Mouse (Mus musculus): ENCODE measurements around the gene Fam71b.

Fam71b gene

GRCm38 (mm10) chr11:46382466-46382865 is 13.9 kb upstream of the Fam71b start:
- no peak for DNase-seq (ENCODE audit: low read depth in 2 of 2, low spot score in 2 of 2)

- DNase-seq (ENCODE audit: low read depth in 2 of 2, low spot score in 2 of 2), result no peak
Measured at GRCm38 (mm10) chr11:46384925-46385324, 11.4 kb upstream of the Fam71b start.

GRCm38 (mm10) chr11:46386556-46386955 is 9.8 kb upstream of the Fam71b start:
- no peak for DNase-seq (ENCODE audit: low read depth in 2 of 2, low spot score in 2 of 2)

- DNase-seq (ENCODE audit: low read depth in 2 of 2, low spot score in 2 of 2), result no peak
Measured at GRCm38 (mm10) chr11:46387061-46387460, 9.3 kb upstream of the Fam71b start.

- peak in 1 of 2 experiments; percentile 23 for DNase-seq (ENCODE audit: low read depth in 2 of 2, low spot score in 2 of 2)
Measured at GRCm38 (mm10) chr11:46388438-46388837, 7.9 kb upstream of the Fam71b start.

GRCm38 (mm10) chr11:46389336-46390117 is 6.8 kb upstream of the Fam71b start, which contains the start of gene Itk:
Gene Itk (minus strand): TSS chr11:46389515.
- DNase-seq (ENCODE audit: low read depth in 2 of 2, low spot score in 2 of 2), result peak; percentile 85 to 87

- DNase-seq (ENCODE audit: low read depth in 2 of 2, low spot score in 2 of 2), result no peak
Measured at GRCm38 (mm10) chr11:46390621-46391020, 5.7 kb upstream of the Fam71b start.

GRCm38 (mm10) chr11:46392890-46393289 is 3.5 kb upstream of the Fam71b start:
- DNase-seq (ENCODE audit: low read depth in 2 of 2, low spot score in 2 of 2), result no peak

GRCm38 (mm10) chr11:46393413-46393812 is 2.9 kb upstream of the Fam71b start:
- no peak for DNase-seq (ENCODE audit: low read depth in 2 of 2, low spot score in 2 of 2)

GRCm38 (mm10) chr11:46395088-46395487 is 1.3 kb upstream of the Fam71b start:
- DNase-seq (ENCODE audit: low read depth in 2 of 2, low spot score in 2 of 2), result no peak

GRCm38 (mm10) chr11:46395698-46396097 is 661 bp upstream of the Fam71b start:
- DNase-seq (ENCODE audit: low read depth in 2 of 2, low spot score in 2 of 2), result no peak

- no peak for DNase-seq (ENCODE audit: low read depth in 2 of 2, low spot score in 2 of 2)
Measured at GRCm38 (mm10) chr11:46396860-46397179, 461 bp downstream of the Fam71b start.

- DNase-seq (ENCODE audit: low read depth in 2 of 2, low spot score in 2 of 2), result no peak
Measured at GRCm38 (mm10) chr11:46397900-46398299, 1.5 kb downstream of the Fam71b start.

- no peak for DNase-seq (ENCODE audit: low read depth in 2 of 2, low spot score in 2 of 2)
Measured at GRCm38 (mm10) chr11:46398473-46398872, 2.1 kb downstream of the Fam71b start.

- peak; percentile 70 to 73 for DNase-seq (ENCODE audit: low read depth in 2 of 2, low spot score in 2 of 2)
Measured at GRCm38 (mm10) chr11:46398933-46399383, 2.6 kb downstream of the Fam71b start.

- no peak for DNase-seq (ENCODE audit: low read depth in 2 of 2, low spot score in 2 of 2)
Measured at GRCm38 (mm10) chr11:46401555-46401954, 5.2 kb downstream of the Fam71b start.

- peak; percentile 61 for DNase-seq (ENCODE audit: low read depth in 2 of 2, low spot score in 2 of 2)
Measured at GRCm38 (mm10) chr11:46404986-46405385, 8.6 kb downstream of the Fam71b start.

GRCm38 (mm10) chr11:46406721-46407120 is 10.4 kb downstream of the Fam71b start:
- DNase-seq (ENCODE audit: low read depth in 2 of 2, low spot score in 2 of 2), result no peak

GRCm38 (mm10) chr11:46410018-46410563 is 13.7 kb downstream of the Fam71b start:
- no peak for DNase-seq (ENCODE audit: low read depth in 2 of 2, low spot score in 2 of 2)

GRCm38 (mm10) chr11:46418438-46418837 is 22.1 kb downstream of the Fam71b start:
- DNase-seq (ENCODE audit: low read depth in 2 of 2, low spot score in 2 of 2), result no peak

- no peak for DNase-seq (ENCODE audit: low read depth in 2 of 2, low spot score in 2 of 2)
Measured at GRCm38 (mm10) chr11:46418860-46419259, 22.5 kb downstream of the Fam71b start.

GRCm38 (mm10) chr11:46421086-46421888 is 24.9 kb downstream of the Fam71b start:
- peak; percentile 34 to 49 for DNase-seq (ENCODE audit: low read depth in 2 of 2, low spot score in 2 of 2)

Measured in CD8-positive naive resting alpha-beta T cell, adult 2 months (primary cell).